Mouse (Mus musculus): ENCODE measurements at regions not wholly inside any gene's neighbourhood (a gene's known extent, or its start where the extent isn't known, plus 50 kb on each side); places are given as distances from the start of the nearest gene placed in this dataset.

DNA sequence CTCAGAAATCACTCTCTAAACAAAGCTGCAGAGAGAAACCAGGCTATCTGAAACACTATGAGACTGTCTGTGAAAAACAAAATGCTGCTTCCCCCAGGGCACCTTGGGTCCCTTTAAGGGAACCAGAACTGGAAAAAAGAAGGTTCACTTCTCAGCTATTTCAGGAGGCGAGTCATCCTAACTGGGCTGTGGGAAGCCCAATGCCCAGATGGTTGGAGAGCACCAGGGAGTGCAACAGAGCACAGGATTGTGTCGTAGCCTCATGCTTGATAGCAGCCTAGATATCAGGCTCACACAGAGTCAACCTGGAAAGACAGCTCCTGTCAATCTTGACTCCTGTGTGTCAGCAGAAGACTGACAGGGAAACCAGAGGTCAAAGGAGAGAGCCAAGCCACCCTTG is 226.1 kb downstream of the Rnf144a start:
- 64% methylated on average over 2 of the region's 2 CpGs for WGBS
- Histone ChIP-seq H3K4me1 (replicated peaks; ENCODE audit: control insufficient read depth, insufficient read depth, low read length) (no peaks in the 10 kb centered on the region), H3K9me3 (ENCODE audit: control insufficient read depth, low read length) (no peaks in the 10 kb centered on the region), H3K36me3 (ENCODE audit: control insufficient read depth, insufficient read depth, low read length) (no peaks in the 10 kb centered on the region), H3K4me2 (ENCODE audit: low read length) (no peak overlapping the region), H3K27ac (ENCODE audit: low read depth) (no peak overlapping the region), H3K27me3 (replicated peaks; ENCODE audit: control insufficient read depth, insufficient read depth, low read length) (no peaks in the 10 kb centered on the region), H3K9ac (ENCODE audit: low read length) (no peak overlapping the region), H3K4me3 (ENCODE audit: low read depth, low read length) (no peak overlapping the region)
- ATAC-seq (replicated peaks; ENCODE audit: low FRiP score, low TSS enrichment, low read depth): no peak
- DNase-seq (ENCODE audit: low spot score): no peak

DNA sequence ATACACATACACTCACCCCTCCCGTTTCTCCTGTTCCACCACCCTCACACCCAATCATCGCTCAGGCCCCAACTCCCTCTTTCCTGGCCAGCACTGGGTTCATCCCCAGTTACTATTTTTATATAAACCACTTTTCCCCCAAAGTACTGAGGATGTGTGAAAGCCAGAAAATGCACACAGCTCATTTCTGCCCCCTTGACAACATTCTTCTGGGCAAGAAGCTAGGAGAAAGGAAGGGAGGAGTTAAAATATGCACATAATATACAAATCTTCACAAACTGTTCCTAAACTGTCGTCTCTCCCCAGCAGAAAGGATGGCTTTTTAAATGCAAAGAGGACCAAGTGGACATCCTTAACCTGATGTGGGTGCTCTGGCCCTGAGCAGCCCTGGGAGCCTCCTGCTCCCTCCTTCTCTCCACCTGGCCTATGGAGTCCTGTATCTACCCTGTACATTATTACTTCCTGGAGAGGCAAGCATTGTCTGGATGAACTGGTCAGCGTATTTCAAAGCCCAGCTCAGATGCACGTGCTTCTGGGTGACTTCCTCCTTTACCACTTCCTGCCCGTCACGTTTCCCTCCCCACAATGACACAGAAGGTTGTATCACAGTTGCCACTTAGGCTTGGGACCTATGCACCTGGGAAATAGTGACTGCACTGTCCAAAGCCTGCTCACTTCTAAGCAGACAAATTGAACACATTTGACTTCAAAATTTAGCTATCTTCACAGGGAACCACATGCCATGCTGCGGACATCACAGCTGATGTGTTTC is 227.8 kb downstream of the Rnf144a start:
- Histone ChIP-seq H3K27me3 (replicated peaks; ENCODE audit: control insufficient read depth, insufficient read depth, low read length) (no peaks in the 10 kb centered on the region), H3K9me3 (ENCODE audit: control insufficient read depth, low read length) (no peaks in the 10 kb centered on the region), H3K4me1 (replicated peaks; ENCODE audit: control insufficient read depth, insufficient read depth, low read length) (no peaks in the 10 kb centered on the region), H3K4me2 (ENCODE audit: low read length) (no peak overlapping the region), H3K4me3 (ENCODE audit: low read depth, low read length) (no peak overlapping the region), H3K27ac (ENCODE audit: low read depth) (no peak overlapping the region), H3K36me3 (ENCODE audit: control insufficient read depth, insufficient read depth, low read length) (no peaks in the 10 kb centered on the region), H3K9ac (ENCODE audit: low read length) (no peak overlapping the region)
- 78% methylated on average over 8 of the region's 8 CpGs for WGBS
- ATAC-seq (replicated peaks; ENCODE audit: low FRiP score, low TSS enrichment, low read depth) (no peak), DNase-seq (ENCODE audit: low spot score) (no peak)

DNA sequence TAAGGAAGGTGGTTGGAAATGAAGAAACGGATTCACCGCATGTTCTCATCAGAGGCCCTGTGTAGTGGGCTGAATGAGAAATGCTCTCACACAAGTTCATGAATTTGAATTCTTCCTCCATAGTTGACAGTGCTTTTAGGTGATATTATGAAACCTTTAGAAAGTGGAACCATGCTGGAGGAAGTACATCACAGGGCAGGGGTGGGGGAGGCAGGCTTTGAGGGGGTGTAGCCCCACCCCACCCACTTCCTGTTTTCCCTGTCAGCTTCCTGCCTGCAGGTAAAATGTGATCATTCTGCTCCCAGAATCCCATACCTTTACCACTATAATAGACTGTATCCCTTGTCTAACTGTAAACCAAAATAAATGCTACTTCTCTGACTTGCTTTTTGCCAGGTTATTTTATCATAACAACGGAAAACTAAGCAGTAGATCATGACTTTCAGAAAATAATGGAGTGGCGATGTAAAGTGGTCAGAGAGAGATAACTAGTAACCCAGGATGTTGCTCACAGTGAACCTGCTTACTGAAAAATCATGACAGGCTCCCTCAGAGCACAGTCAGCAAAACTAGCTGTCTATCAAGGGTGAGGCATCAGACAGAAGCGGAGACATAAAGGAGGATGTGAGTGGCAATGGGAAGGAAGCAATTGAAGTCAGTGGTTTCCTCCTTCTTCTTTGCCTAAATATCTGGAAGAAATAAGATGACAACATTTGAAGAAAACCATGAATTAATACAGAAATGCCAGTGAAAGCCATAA is 230.2 kb downstream of the Rnf144a start:
- H3K9ac ChIP-seq (ENCODE audit: low read length): no peak overlapping the region
- no peak overlapping the region for H3K27ac ChIP-seq (ENCODE audit: low read depth)
- H3K9me3 ChIP-seq (ENCODE audit: control insufficient read depth, low read length): no peaks in the 10 kb centered on the region
- no peak overlapping the region for H3K4me3 ChIP-seq (ENCODE audit: low read depth, low read length)
- no peak overlapping the region for H3K4me2 ChIP-seq (ENCODE audit: low read length)
- no peaks in the 10 kb centered on the region for H3K36me3 ChIP-seq (ENCODE audit: control insufficient read depth, insufficient read depth, low read length)
- no peak for ATAC-seq (replicated peaks; ENCODE audit: low FRiP score, low TSS enrichment, low read depth)
- no peaks in the 10 kb centered on the region for H3K27me3 ChIP-seq (replicated peaks; ENCODE audit: control insufficient read depth, insufficient read depth, low read length)
- no peaks in the 10 kb centered on the region for H3K4me1 ChIP-seq (replicated peaks; ENCODE audit: control insufficient read depth, insufficient read depth, low read length)
- DNase-seq (ENCODE audit: low spot score): no peak
- WGBS: 91% methylated on average over 5 of the region's 5 CpGs

DNA sequence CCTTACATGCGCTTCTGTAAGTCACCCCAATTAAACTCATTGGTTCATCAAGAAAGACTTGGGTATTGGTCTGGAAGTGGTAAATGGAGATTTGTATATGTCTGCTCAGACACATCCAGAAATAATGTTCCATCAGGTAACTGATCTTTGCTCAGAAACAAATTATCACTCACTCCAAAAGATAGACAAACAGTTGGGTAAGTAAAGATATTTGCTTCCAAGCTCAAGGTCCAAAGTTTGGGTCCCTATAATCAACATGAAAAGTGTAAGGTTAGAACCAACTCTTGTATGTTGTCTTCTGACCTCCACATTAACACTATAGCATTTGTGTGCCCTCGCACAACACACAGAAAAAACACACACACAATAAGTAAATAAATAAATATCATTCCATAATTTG is 232.0 kb downstream of the Rnf144a start:
- no peak overlapping the region for H3K9ac ChIP-seq (ENCODE audit: low read length)
- H3K4me1 ChIP-seq (replicated peaks; ENCODE audit: control insufficient read depth, insufficient read depth, low read length): no peaks in the 10 kb centered on the region
- no peaks in the 10 kb centered on the region for H3K9me3 ChIP-seq (ENCODE audit: control insufficient read depth, low read length)
- WGBS: 96% methylated on average over 2 of the region's 2 CpGs
- no peaks in the 10 kb centered on the region for H3K27me3 ChIP-seq (replicated peaks; ENCODE audit: control insufficient read depth, insufficient read depth, low read length)
- H3K4me3 ChIP-seq (ENCODE audit: low read depth, low read length): no peak overlapping the region
- no peak for DNase-seq (ENCODE audit: low spot score)
- no peak overlapping the region for H3K27ac ChIP-seq (ENCODE audit: low read depth)
- ATAC-seq (replicated peaks; ENCODE audit: low FRiP score, low TSS enrichment, low read depth): no peak
- H3K36me3 ChIP-seq (ENCODE audit: control insufficient read depth, insufficient read depth, low read length): no peaks in the 10 kb centered on the region
- H3K4me2 ChIP-seq (ENCODE audit: low read length): no peak overlapping the region

DNA sequence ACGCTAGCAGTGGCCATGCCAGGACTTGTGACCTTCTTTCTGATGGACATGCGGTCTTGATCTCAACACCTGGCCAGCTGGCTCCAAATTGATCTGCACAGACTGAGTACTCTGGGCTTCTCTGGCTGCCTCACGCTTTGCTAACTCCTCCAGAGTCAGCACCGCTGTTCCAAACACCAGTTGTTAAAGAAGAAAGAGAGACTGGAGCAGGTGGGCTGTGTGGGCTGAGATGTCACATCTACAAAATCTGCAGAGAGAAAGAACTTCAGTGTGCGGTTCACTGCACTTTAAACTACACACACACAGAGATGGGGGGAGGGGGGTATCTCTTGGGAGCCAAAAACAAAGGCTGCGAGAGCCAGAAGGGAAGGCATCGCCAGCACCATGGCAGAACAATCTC is 234.2 kb downstream of the Rnf144a start:
- ATAC-seq (replicated peaks; ENCODE audit: low FRiP score, low TSS enrichment, low read depth): no peak
- Histone ChIP-seq H3K9me3 (ENCODE audit: control insufficient read depth, low read length) (no peaks in the 10 kb centered on the region), H3K4me3 (ENCODE audit: low read depth, low read length) (no peak overlapping the region), H3K27ac (ENCODE audit: low read depth) (no peak overlapping the region), H3K9ac (ENCODE audit: low read length) (no peak overlapping the region), H3K4me1 (replicated peaks; ENCODE audit: control insufficient read depth, insufficient read depth, low read length) (no peaks in the 10 kb centered on the region), H3K4me2 (ENCODE audit: low read length) (no peak overlapping the region), H3K36me3 (ENCODE audit: control insufficient read depth, insufficient read depth, low read length) (no peaks in the 10 kb centered on the region), H3K27me3 (replicated peaks; ENCODE audit: control insufficient read depth, insufficient read depth, low read length) (no peaks in the 10 kb centered on the region)
- WGBS: 84% methylated on average over 7 of the region's 7 CpGs
- DNase-seq (ENCODE audit: low spot score): no peak

DNA sequence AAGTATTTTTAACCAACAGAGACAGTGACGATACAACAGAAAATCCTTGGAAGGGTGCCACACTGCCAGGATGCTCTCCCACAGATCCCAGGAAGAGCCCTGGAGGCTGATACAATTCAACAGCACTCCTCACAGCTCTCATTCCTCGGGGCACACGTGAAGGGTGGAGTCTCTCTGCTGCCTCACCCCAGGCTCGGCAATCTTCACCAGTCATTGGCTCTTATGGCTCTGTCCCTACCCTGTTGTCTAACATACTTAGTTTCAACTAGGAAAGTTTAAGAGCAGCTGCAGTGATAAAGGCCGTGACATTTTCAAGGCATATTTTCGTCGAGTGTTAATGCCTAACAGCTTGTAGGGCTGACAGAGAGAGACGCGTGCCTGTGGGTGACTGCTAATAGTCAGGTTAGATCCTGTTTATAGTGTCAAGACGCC is 238.8 kb downstream of the Rnf144a start:
- ATAC-seq (replicated peaks; ENCODE audit: low FRiP score, low TSS enrichment, low read depth): no peak
- Histone ChIP-seq H3K9me3 (ENCODE audit: control insufficient read depth, low read length) (no peaks in the 10 kb centered on the region), H3K4me2 (ENCODE audit: low read length) (no peak overlapping the region), H3K9ac (ENCODE audit: low read length) (no peak overlapping the region), H3K4me1 (replicated peaks; ENCODE audit: control insufficient read depth, insufficient read depth, low read length) (no peaks in the 10 kb centered on the region), H3K27me3 (replicated peaks; ENCODE audit: control insufficient read depth, insufficient read depth, low read length) (no peaks in the 10 kb centered on the region), H3K27ac (ENCODE audit: low read depth) (no peak overlapping the region), H3K4me3 (ENCODE audit: low read depth, low read length) (no peak overlapping the region), H3K36me3 (ENCODE audit: control insufficient read depth, insufficient read depth, low read length) (no peaks in the 10 kb centered on the region)
- no peak for DNase-seq (ENCODE audit: low spot score)
- 34% methylated on average over 10 of the region's 10 CpGs for WGBS

DNA sequence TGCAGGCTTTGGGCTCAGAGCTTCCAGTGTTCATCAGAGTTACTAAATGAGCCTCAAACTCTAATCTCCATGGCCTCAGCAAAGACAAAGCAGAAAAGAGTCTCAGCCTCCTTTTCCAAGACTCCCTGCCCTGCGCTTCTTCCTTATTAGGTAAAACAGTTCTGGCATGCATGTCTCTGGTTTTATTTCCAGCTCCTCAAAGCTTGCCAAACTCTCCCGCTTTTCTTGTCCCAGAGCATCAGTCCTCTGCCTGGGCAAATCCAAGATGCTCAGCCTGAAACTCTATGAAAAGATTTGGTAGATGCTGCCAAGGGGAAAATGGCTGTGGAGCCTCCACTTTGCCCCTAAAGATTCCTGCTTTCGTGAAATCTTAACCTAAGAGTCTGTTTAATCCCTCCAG is 251.6 kb downstream of the Rnf144a start:
- DNase-seq (ENCODE audit: low spot score) (no peak), ATAC-seq (replicated peaks; ENCODE audit: low FRiP score, low TSS enrichment, low read depth) (no peak)
- Histone ChIP-seq H3K4me3 (ENCODE audit: low read depth, low read length) (no peak overlapping the region), H3K4me2 (ENCODE audit: low read length) (no peak overlapping the region), H3K4me1 (replicated peaks; ENCODE audit: control insufficient read depth, insufficient read depth, low read length) (no peaks in the 10 kb centered on the region), H3K9ac (ENCODE audit: low read length) (no peak overlapping the region), H3K27ac (ENCODE audit: low read depth) (peak overlapping the region; percentile 48; the same call in 1 of the 2 replicates), H3K27me3 (replicated peaks; ENCODE audit: control insufficient read depth, insufficient read depth, low read length) (no peaks in the 10 kb centered on the region), H3K9me3 (ENCODE audit: control insufficient read depth, low read length) (no peaks in the 10 kb centered on the region), H3K36me3 (ENCODE audit: control insufficient read depth, insufficient read depth, low read length) (no peaks in the 10 kb centered on the region)
- WGBS: 52% methylated on average over 3 of the region's 3 CpGs

DNA sequence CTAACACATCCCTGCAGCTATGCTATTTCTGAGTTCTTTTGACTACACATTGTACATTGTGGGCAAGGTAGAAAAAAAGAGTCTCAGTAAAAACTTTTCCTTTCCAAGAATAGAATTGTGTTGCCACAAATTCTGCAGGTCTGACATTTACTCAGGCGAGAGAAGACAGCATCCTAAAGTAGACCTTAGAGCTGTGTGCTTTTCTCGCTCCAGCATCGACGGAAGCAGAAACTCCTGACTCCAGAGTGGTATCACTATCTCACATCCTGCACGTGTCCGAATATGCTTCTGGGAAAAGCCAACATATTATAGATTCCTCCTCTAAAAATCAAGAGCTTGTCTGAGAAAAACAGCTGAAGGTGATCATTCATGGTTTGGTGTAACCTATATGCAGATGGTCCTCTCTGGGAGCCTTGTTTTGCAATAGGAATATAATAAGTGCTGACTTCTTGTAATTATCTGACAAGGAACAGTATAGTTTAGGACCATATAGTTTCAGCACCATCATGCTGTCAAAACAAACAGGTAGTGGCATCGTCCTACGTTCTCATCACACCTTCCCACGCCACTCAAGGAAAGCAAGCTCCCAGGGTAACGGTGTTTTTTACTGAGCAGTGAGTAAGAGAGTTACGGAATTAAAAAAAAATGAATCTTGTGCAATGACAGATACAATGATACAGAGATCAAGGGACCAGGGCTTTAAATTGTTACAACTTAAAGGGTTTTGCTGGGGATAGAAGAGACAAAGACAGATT is 254.0 kb downstream of the Rnf144a start:
- DNase-seq (ENCODE audit: low spot score) (no peak), ATAC-seq (replicated peaks; ENCODE audit: low FRiP score, low TSS enrichment, low read depth) (no peak)
- Histone ChIP-seq H3K9ac (ENCODE audit: low read length) (no peak overlapping the region), H3K9me3 (ENCODE audit: control insufficient read depth, low read length) (no peaks in the 10 kb centered on the region), H3K4me2 (ENCODE audit: low read length) (no peak overlapping the region), H3K36me3 (ENCODE audit: control insufficient read depth, insufficient read depth, low read length) (no peaks in the 10 kb centered on the region), H3K27me3 (replicated peaks; ENCODE audit: control insufficient read depth, insufficient read depth, low read length) (no peaks in the 10 kb centered on the region), H3K4me3 (ENCODE audit: low read depth, low read length) (no peak overlapping the region), H3K4me1 (replicated peaks; ENCODE audit: control insufficient read depth, insufficient read depth, low read length) (no peaks in the 10 kb centered on the region), H3K27ac (ENCODE audit: low read depth) (no peak overlapping the region)
- WGBS: 87% methylated on average over 11 of the region's 11 CpGs
